Mouse (Mus musculus) cerebellum, postnatal 10 days (tissue): ENCODE data around the gene Cbx4.

Experiments
- DNase-seq, 2 experiments: peaks; one replicate each; pipeline ENCODE4 v3.0.0; 2021; ENCODE audit warnings: mixed read lengths in 2 of 2

Gene Cbx4

GRCm38 (mm10) chr11:119086144-119086971, at the start of gene Cbx4:
Gene Cbx4 (minus strand): TSS chr11:119086221.
- peak; percentile 93 to 97 for DNase-seq

GRCm38 (mm10) chr11:119134586-119134985, 48.6 kb upstream of the Cbx4 start:
- DNase-seq = peak in 1 of 2 experiments; percentile 69

GRCm38 (mm10) chr11:119133437-119134221, 47.6 kb upstream of the Cbx4 start:
- peak; percentile 85 to 86 for DNase-seq

- no peak for DNase-seq
Observed at GRCm38 (mm10) chr11:119132198-119133035, 46.4 kb upstream of the Cbx4 start.

- DNase-seq = no peak
Observed at GRCm38 (mm10) chr11:119130081-119130765, 44.2 kb upstream of the Cbx4 start.

- DNase-seq = no peak
Observed at GRCm38 (mm10) chr11:119129281-119130058, 43.4 kb upstream of the Cbx4 start.

GRCm38 (mm10) chr11:119128668-119129280, 42.8 kb upstream of the Cbx4 start:
- no peak for DNase-seq

GRCm38 (mm10) chr11:119127686-119128473, 41.9 kb upstream of the Cbx4 start:
- DNase-seq = peak in 1 of 2 experiments; percentile 56

GRCm38 (mm10) chr11:119127147-119127546, 41.1 kb upstream of the Cbx4 start:
- peak; percentile 47 to 53 for DNase-seq

GRCm38 (mm10) chr11:119125929-119126861, 40.2 kb upstream of the Cbx4 start:
- peak; percentile 73 for DNase-seq

- peak; percentile 34 to 45 for DNase-seq
Observed at GRCm38 (mm10) chr11:119124536-119124935, 38.5 kb upstream of the Cbx4 start.

GRCm38 (mm10) chr11:119123522-119124319, 37.7 kb upstream of the Cbx4 start:
- DNase-seq = peak; percentile 29 to 38

- peak; percentile 71 to 79 for DNase-seq
Observed at GRCm38 (mm10) chr11:119122396-119122795, 36.4 kb upstream of the Cbx4 start.

- peak; percentile 13 to 19 for DNase-seq
Observed at GRCm38 (mm10) chr11:119118905-119119304, 32.9 kb upstream of the Cbx4 start.

GRCm38 (mm10) chr11:119117945-119118344, 31.9 kb upstream of the Cbx4 start:
- DNase-seq = peak; percentile 36 to 44

GRCm38 (mm10) chr11:119116992-119117391, 31.0 kb upstream of the Cbx4 start:
- DNase-seq = no peak

GRCm38 (mm10) chr11:119112721-119113120, 26.7 kb upstream of the Cbx4 start:
- no peak for DNase-seq

- peak in 1 of 2 experiments; percentile 32 for DNase-seq
Observed at GRCm38 (mm10) chr11:119111345-119111744, 25.3 kb upstream of the Cbx4 start.
